Mouse (Mus musculus): ENCODE data around the gene Gng2.

Gene Gng2

DNA sequence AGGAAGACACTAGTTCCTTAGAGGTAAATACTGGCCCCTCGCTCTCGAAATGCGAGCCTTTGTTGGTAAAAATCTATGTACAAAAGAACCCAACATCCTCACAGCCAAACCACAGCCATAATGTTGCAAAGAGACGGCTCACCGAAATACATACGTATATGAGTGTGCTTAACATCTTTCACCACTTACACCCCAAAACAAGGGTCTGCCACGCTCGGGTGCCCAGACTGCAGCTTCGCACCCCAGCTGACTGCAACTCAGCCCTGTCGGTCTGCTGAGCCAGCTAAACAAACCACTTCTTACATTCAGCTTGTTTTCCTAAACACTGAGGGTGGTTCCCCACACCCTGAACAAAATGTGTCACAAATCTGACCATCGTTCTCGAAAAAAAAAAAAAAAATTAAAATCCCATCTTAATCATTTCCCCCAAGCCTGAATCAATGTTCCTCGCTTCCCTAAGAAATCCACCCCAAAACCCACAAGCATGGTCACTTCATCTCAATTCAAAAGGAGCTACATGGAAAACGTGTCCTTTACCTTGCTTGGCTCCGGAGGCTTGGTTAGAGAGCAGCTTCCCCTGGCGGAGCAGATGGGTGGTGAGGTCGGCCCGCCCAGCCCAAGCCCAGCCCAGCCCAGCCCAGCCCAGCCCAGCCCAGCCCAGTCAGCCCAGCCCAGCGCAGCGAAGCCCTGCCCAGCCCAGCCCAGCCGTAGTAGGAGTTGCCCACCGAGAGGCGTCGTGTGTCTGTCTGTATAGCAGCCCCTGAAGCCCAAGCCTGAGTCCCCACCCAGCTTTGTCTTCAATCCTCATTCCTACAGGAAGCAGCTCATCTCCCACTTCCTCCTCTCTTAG, 781 bp downstream of the Gng2 start:
- in situ Hi-C loops (cut with MseI, MboI): loop anchor here in 1 of 2 experiments (5.0 kb wide), 1 partner anchor 91 kb away; no protein-coding TSS in a partner anchor

- in situ Hi-C loops (cut with MseI, MboI): loop anchor here (5.0 to 25.0 kb wide), 2 partner anchors 87 to 92 kb away; no protein-coding TSS in a partner anchor
Measured at GRCm38 (mm10) chr14:19974978-19975493, 2.4 kb downstream of the Gng2 start.

DNA sequence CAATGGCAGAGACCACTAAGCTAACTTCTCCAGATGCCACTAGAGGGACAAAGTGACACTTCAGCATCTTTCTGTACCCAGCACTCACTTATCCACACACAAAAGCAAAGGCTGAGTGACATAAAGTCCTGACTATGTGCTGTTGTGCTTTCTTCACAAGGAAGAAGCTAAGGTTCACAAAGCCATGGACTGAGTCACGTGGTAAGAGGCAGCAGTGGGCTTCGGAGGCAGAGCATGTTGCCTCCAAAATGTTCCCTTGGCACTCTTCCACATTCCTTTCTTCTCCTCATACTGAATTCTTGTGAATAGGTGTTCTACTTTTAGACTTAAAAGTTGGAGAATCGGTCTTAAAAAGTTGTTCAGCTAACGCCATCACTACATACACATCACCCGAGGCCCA, 3.0 kb downstream of the Gng2 start:
- in situ Hi-C loops (cut with MseI, MboI): loop anchor here in 1 of 2 experiments (25.0 kb wide), 1 partner anchor 88 kb away; no protein-coding TSS in a partner anchor

- in situ Hi-C loops (cut with MseI, MboI): loop anchor here in 1 of 2 experiments (25.0 kb wide), 1 partner anchor 90 kb away; no protein-coding TSS in a partner anchor
Measured at GRCm38 (mm10) chr14:19972316-19973029, 5.0 kb downstream of the Gng2 start.

- in situ Hi-C loops (cut with MseI, MboI): loop anchor here in 1 of 2 experiments (25.0 kb wide), 1 partner anchor 91 kb away; no protein-coding TSS in a partner anchor
Measured at GRCm38 (mm10) chr14:19970845-19971244, 6.6 kb downstream of the Gng2 start.

- in situ Hi-C loops (cut with MseI, MboI): loop anchor here in 1 of 2 experiments (25.0 kb wide), 1 partner anchor 92 kb away; no protein-coding TSS in a partner anchor
Measured at GRCm38 (mm10) chr14:19970106-19970785, 7.2 kb downstream of the Gng2 start.

GRCm38 (mm10) chr14:19969566-19969965, 7.9 kb downstream of the Gng2 start:
- in situ Hi-C loops (cut with MseI, MboI): loop anchor here in 1 of 2 experiments (25.0 kb wide), 1 partner anchor 93 kb away; no protein-coding TSS in a partner anchor

DNA sequence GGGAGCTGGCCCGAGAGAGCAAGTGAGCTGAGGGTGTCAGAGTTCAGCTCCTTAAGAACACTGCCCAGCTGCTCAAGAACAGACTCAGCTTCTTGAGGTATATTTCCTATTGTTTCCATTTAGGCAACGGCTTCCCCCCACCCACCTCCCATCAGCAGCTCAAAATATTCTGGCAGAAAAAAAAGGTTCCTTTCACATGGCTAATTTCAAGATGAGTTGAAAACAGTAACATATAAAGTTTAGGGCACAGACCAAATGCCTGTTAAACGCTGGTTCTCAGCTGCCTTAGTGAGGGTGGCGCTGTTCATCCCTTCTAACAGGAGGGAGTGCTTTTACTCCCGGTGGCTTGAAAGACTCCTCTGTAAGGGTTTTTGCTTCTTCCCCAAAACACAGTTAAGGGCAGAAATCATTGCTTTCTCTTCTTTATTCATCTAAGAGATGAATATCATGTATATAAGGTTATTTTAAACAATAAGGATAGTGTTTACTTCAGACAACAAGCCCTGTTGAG, 8.4 kb downstream of the Gng2 start:
- in situ Hi-C loops (cut with MseI, MboI): loop anchor here in 1 of 2 experiments (25.0 kb wide), 1 partner anchor 93 kb away; no protein-coding TSS in a partner anchor

- in situ Hi-C loops (cut with MseI, MboI): loop anchor here in 1 of 2 experiments (25.0 kb wide), 1 partner anchor 94 kb away; no protein-coding TSS in a partner anchor
Measured at GRCm38 (mm10) chr14:19968321-19969010, 9.0 kb downstream of the Gng2 start.

- in situ Hi-C loops (cut with MseI, MboI): loop anchor here in 1 of 2 experiments (25.0 kb wide), 1 partner anchor 95 kb away; no protein-coding TSS in a partner anchor
Measured at GRCm38 (mm10) chr14:19967482-19967881, 9.9 kb downstream of the Gng2 start.

GRCm38 (mm10) chr14:19963961-19964505, 13.4 kb downstream of the Gng2 start:
- in situ Hi-C loops (cut with MseI, MboI): loop anchor here in 1 of 2 experiments (25.0 kb wide), 1 partner anchor 98 kb away; no protein-coding TSS in a partner anchor

GRCm38 (mm10) chr14:19961924-19962915, 15.2 kb downstream of the Gng2 start:
- in situ Hi-C loops (cut with MseI, MboI): loop anchor here in 1 of 2 experiments (25.0 kb wide), 1 partner anchor 100 kb away; no protein-coding TSS in a partner anchor

- in situ Hi-C loops (cut with MseI, MboI): loop anchor here in 1 of 2 experiments (25.0 kb wide), 1 partner anchor 102 kb away; no protein-coding TSS in a partner anchor
Measured at GRCm38 (mm10) chr14:19959860-19960259, 17.6 kb downstream of the Gng2 start.

- in situ Hi-C loops (cut with MseI, MboI): loop anchor here in 1 of 2 experiments (25.0 kb wide), 1 partner anchor 107 kb away; no protein-coding TSS in a partner anchor
Measured at GRCm38 (mm10) chr14:19955077-19955476, 22.4 kb downstream of the Gng2 start.

- in situ Hi-C loops (cut with MseI, MboI): loop anchor here in 1 of 2 experiments (25.0 kb wide), 1 partner anchor 111 kb away; no protein-coding TSS in a partner anchor
Measured at GRCm38 (mm10) chr14:19950812-19951211, 26.6 kb downstream of the Gng2 start.

DNA sequence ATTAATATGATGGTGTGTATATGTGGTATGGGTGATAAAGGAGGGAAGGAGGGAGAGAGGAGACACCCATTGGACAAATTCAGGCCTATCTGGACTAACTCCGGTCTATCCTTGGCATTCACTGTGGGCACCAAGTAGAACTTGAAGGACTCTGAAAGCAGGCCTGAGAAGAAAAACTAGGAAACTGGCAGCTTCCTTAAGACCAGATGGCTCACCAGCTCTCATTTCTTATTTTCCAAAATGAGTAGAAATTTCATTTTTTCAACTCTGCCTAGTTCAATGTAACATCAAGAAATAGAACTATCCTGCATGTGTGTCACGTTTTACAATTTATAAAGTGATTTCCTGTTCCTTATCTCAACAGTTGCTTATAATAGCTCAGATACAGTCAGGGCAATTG, 28.0 kb downstream of the Gng2 start:
- in situ Hi-C loops (cut with MseI, MboI): no loop called here

DNA sequence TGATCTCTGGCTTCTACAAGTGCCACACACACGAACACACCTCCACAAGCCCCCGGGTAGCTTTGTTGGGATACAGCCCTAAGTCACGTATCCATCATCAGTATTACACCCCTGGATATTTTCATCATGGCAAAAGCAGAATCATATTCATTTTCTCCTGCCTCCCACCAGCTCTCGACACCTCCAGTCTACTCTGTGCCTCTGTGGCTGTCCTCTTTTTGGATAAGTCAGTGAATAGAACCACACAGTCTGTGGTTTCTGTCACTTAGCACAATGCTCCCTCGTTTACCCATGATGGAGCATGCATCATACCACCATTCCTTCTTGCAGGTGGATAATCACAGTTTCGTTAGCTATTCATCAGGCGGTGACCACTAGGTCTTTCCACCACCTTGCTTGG, 31.2 kb downstream of the Gng2 start:
- in situ Hi-C loops (cut with MseI, MboI): no loop called here

- in situ Hi-C loops (cut with MseI, MboI): no loop called here
Measured at GRCm38 (mm10) chr14:19942732-19943131, 34.7 kb downstream of the Gng2 start.

All from mouse trophoblast stem cell (cell line).